Mouse (Mus musculus) megakaryocyte, embryonic 14.5 days (primary cell): Measurements from ENCODE around the gene Git2.

Experiments used
- FLI1 ChIP-seq: IDR thresholded peaks from 2 replicates; pipeline ENCODE4 v1.6.1; 2012; ENCODE audit warnings: low read length, inconsistent platforms, mixed read lengths
- GATA1 ChIP-seq: IDR thresholded peaks from 3 replicates; pipeline ENCODE4 v1.6.1; 2012; ENCODE audit warnings: mixed read lengths, low read length, inconsistent platforms, borderline replicate concordance

DNA sequence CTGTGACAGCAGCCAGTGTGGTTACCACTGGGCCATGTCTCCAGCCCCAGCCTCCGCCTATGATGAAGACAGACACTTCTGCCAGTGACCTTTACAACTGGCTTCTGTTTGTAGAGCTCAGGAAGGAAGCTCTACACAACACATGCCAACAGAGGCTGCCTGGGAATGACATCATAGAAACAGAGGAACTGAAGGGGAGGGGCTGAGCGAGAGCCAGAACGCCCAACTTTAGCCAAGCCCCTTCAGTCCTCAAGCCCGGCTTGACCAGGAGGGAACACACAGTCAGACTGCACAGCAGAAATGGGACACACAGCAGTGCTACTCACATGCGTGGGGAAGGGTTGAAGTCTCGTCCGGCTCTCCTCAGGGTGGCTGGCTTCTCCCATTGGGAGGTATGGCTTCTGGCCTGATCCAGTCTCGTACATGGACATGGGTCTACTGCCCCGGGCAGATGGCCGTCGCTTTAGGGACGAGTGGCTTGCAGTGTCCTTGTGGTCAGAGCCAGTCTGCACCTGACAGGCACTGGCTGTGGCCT, 36.5 kb downstream of the Git2 start:
- TF ChIP-seq GATA1: no peak
- TF ChIP-seq FLI1: no peak
